Mouse (Mus musculus): ENCODE results near the gene Gpr15. TPM values are rescaled to one million over a fixed set of nuclear protein-coding genes. Genes with fewer than 3 reads are reported as not detected.
A peak's percentile ranks its signal among the peaks of the same experiment; 100 is the strongest.

The Gpr15 gene
- polyA plus RNA-seq, 2 experiments = 0.07 to 0.14 TPM

DNA sequence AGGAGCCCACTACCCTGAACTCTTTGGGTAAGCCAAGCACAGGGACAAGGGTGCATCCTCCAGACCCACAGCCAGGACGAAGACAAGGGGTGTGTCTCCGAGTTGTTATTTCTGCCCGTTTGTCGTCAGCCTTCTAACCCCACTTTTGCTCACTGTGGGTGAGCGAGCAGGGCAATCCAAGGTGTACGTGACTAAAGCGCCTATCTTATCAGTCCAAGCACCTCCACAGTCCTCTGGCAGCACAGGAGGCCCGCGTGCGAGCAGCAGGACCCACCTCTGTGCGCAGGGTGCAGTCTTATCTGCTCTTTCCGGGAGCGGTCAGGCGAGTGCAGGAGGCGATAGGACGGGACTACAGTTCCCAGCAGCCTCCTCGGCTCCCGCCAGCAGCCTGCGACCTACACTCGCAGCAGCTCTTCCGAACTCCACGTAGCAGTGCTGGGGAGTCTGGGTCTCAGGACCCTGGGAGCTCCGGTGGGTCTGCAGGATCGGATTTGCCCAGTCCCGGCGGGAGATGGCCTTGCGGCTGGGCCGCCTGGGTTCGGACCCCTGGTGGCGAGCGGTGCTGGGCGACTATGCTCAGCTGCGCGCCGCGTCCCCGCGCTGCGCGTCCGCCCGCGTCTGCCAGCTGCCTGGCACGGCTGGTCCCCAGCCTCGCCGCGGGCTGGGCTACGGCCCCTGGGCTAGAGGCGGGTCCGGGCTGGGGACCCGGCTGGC, 48.8 kb downstream of the Gpr15 start, which contains the start of gene Cpox:
Cpox (plus strand) TSS at position 376 of the 714 bp plus-strand sequence.
- Histone ChIP-seq H3K27ac (peak within 1 kb of the TSS; percentile 99), H3K9me3 (ENCODE audit: control insufficient read depth, low read length) (no peaks in the 10 kb centered on the region), H3K27me3 (ENCODE audit: control insufficient read depth, insufficient read depth, low read length) (no peaks in the 10 kb centered on the region), H3K9ac (replicated peaks) (peak within 1 kb of the TSS; percentile 100), H3K4me1 (replicated peaks; ENCODE audit: control insufficient read depth in 2 of 2, insufficient read depth in 2 of 2, low read length in 1 of 2) (peaks cover 47 to 50% of the 10 kb centered on the region in 2 experiments), H3K4me3 (ENCODE audit: insufficient read depth in 1 of 2, low read depth in 2 of 2, low read length in 2 of 2) (peak within 1 kb of the TSS; percentile 97), H3K4me2 (ENCODE audit: low read depth) (peak within 1 kb of the TSS; percentile 84), H3K36me3 (replicated peaks; ENCODE audit: control insufficient read depth, insufficient read depth, low read depth) (peaks cover 42% of the 10 kb centered on the region)
- ATAC-seq (ENCODE audit: insufficient read depth) = peak; percentile 96
- under 1% methylated on average over 51 of the region's 51 CpGs for WGBS (ENCODE audit: insufficient replicate concordance)
- TF ChIP-seq EP300 (IDR thresholded peaks at IDR 0.05; ENCODE audit: low read depth) (peak; percentile 100), CTCF (IDR thresholded peaks at IDR 0.05; ENCODE audit: low read depth) (peak; percentile 23)
- peak; percentile 97 for DNase-seq (ENCODE audit: low read depth in 3 of 3, low spot score in 3 of 3)

GRCm38 (mm10) chr16:58669264-58669663, 49.6 kb downstream of the Gpr15 start:
- TF ChIP-seq EP300 (IDR thresholded peaks at IDR 0.05; ENCODE audit: low read depth) = peak; percentile 90
- no peak for TF ChIP-seq CTCF (IDR thresholded peaks at IDR 0.05; ENCODE audit: low read depth)
- peaks cover 45 to 49% of the 10 kb centered on the region in 2 experiments for H3K4me1 ChIP-seq (replicated peaks; ENCODE audit: control insufficient read depth in 2 of 2, insufficient read depth in 2 of 2, low read length in 1 of 2)
- peak; percentile 32 for ATAC-seq (ENCODE audit: insufficient read depth)

DNA sequence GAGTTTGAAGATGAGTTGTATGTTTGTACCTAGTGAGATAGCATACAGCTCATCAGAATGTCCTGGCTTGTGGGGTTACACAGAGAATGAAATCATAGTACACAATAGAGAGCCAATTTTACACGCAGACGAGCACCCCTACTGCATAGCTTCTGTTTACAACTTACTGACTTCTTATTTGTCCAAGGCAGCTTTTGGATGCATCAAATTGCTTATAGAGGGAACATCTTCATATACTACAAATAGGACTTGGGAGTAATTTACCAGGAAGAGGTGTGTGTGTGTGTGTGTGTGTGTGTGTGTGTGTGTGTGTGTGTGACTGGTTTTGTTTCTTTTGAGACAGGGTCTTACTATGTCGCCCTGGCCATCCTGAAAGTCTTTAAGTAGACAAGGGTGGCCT, 50.3 kb downstream of the Gpr15 start:
- peaks cover 45 to 49% of the 10 kb centered on the region in 2 experiments for H3K4me1 ChIP-seq (replicated peaks; ENCODE audit: control insufficient read depth in 2 of 2, insufficient read depth in 2 of 2, low read length in 1 of 2)
- peak overlapping the region; percentile 86 for H3K9ac ChIP-seq (replicated peaks)

More at GRCm38 (mm10) chr16:58669264-58669663, 49.6 kb downstream of the Gpr15 start:
- peak in 2 of 3 experiments; percentile 68 to 75 for DNase-seq (ENCODE audit: low read depth in 3 of 3, low spot score in 3 of 3)
- Histone ChIP-seq H3K27me3 (ENCODE audit: control insufficient read depth, insufficient read depth, low read length) (no peaks in the 10 kb centered on the region), H3K9me3 (ENCODE audit: control insufficient read depth, low read length) (no peaks in the 10 kb centered on the region), H3K9ac (replicated peaks) (peak overlapping the region; percentile 86), H3K4me2 (ENCODE audit: low read depth) (peak overlapping the region; percentile 82), H3K4me3 (ENCODE audit: insufficient read depth in 1 of 2, low read depth in 2 of 2, low read length in 2 of 2) (peak overlapping the region; percentile 66 to 97), H3K36me3 (replicated peaks; ENCODE audit: control insufficient read depth, insufficient read depth, low read depth) (peaks cover 34% of the 10 kb centered on the region), H3K27ac (peak overlapping the region; percentile 99)
- 3% methylated on average over 5 of the region's 5 CpGs for WGBS (ENCODE audit: insufficient replicate concordance)

More for the DNA sequence above, 50.3 kb downstream of the Gpr15 start:
- 43% methylated on average over 3 of the region's 3 CpGs for WGBS (ENCODE audit: insufficient replicate concordance)
- no peaks in the 10 kb centered on the region for H3K9me3 ChIP-seq (ENCODE audit: control insufficient read depth, low read length)
- peak overlapping the region in 1 of 2 experiments; percentile 97; a peak in 2 of 4 replicates for H3K4me3 ChIP-seq (ENCODE audit: insufficient read depth in 1 of 2, low read depth in 2 of 2, low read length in 2 of 2)
- H3K27me3 ChIP-seq (ENCODE audit: control insufficient read depth, insufficient read depth, low read length) = no peaks in the 10 kb centered on the region
- peaks cover 27% of the 10 kb centered on the region for H3K36me3 ChIP-seq (replicated peaks; ENCODE audit: control insufficient read depth, insufficient read depth, low read depth)
- DNase-seq (ENCODE audit: low read depth in 3 of 3, low spot score in 3 of 3) (no peak), ATAC-seq (ENCODE audit: insufficient read depth) (no peak)
- peak overlapping the region; percentile 82 for H3K4me2 ChIP-seq (ENCODE audit: low read depth)
- peak overlapping the region; percentile 99 for H3K27ac ChIP-seq
- TF ChIP-seq EP300 (IDR thresholded peaks at IDR 0.05; ENCODE audit: low read depth) = no peak
- no peak for TF ChIP-seq CTCF (IDR thresholded peaks at IDR 0.05; ENCODE audit: low read depth)

Small RNA genes lying within 50 kb of the gene (microRNA-seq; reads per million reads assigned to microRNA genes)
- not detected for gene Gm27564

Other genes starting within 250 kb of the Gpr15 start
- gene St3gal6, start 194.8 kb downstream of the Gpr15 start, polyA plus RNA-seq (2012; rRNA removed) = 6.7 and 10.4 TPM in 2 replicates
- gene St3gal6, start 194.8 kb downstream of the Gpr15 start, polyA plus RNA-seq (2014; fragmentation: Nextera tagmentation; extraction: Ambion mirVana) = 25.4 and 25.6 TPM in 2 replicates
- not detected in 2 replicates for gene Gm813, start 102.1 kb downstream of the Gpr15 start, polyA plus RNA-seq (2012; rRNA removed)
- not detected in 2 replicates for gene Gm813, start 102.1 kb downstream of the Gpr15 start, polyA plus RNA-seq (2014; fragmentation: Nextera tagmentation; extraction: Ambion mirVana)
- not detected in 2 replicates for gene E330017A01Rik, start 80.3 kb downstream of the Gpr15 start, polyA plus RNA-seq (2012; rRNA removed)
- not detected in 2 replicates for gene E330017A01Rik, start 80.3 kb downstream of the Gpr15 start, polyA plus RNA-seq (2014; fragmentation: Nextera tagmentation; extraction: Ambion mirVana)
- 207 and 272 TPM in 2 replicates for gene Cpox, start 48.8 kb downstream of the Gpr15 start, polyA plus RNA-seq (2012; rRNA removed)
- gene Cpox, start 48.8 kb downstream of the Gpr15 start, polyA plus RNA-seq (2014; fragmentation: Nextera tagmentation; extraction: Ambion mirVana) = 326 and 386 TPM in 2 replicates
- gene Cldnd1, start 8.8 kb upstream of the Gpr15 start, polyA plus RNA-seq (2012; rRNA removed) = 14.1 and 15.4 TPM in 2 replicates
- gene Cldnd1, start 8.8 kb upstream of the Gpr15 start, polyA plus RNA-seq (2014; fragmentation: Nextera tagmentation; extraction: Ambion mirVana) = 30.0 and 31.5 TPM in 2 replicates
- gene Olfr172, start 44.1 kb upstream of the Gpr15 start, polyA plus RNA-seq (2012; rRNA removed) = not detected in 2 replicates
- not detected in 2 replicates for gene Olfr172, start 44.1 kb upstream of the Gpr15 start, polyA plus RNA-seq (2014; fragmentation: Nextera tagmentation; extraction: Ambion mirVana)
- not detected in 2 replicates for gene Olfr173, start 81.2 kb upstream of the Gpr15 start, polyA plus RNA-seq (2012; rRNA removed)
- gene Olfr173, start 81.2 kb upstream of the Gpr15 start, polyA plus RNA-seq (2014; fragmentation: Nextera tagmentation; extraction: Ambion mirVana) = not detected in 2 replicates
- gene Olfr175-ps1, start 107.7 kb upstream of the Gpr15 start, polyA plus RNA-seq (2012; rRNA removed) = not detected in 2 replicates
- not detected in 2 replicates for gene Olfr175-ps1, start 107.7 kb upstream of the Gpr15 start, polyA plus RNA-seq (2014; fragmentation: Nextera tagmentation; extraction: Ambion mirVana)
- not detected in 2 replicates for gene Olfr177, start 155.7 kb upstream of the Gpr15 start, polyA plus RNA-seq (2012; rRNA removed)
- not detected in 2 replicates for gene Olfr177, start 155.7 kb upstream of the Gpr15 start, polyA plus RNA-seq (2014; fragmentation: Nextera tagmentation; extraction: Ambion mirVana)
- not detected in 2 replicates for gene Olfr178, start 173.0 kb upstream of the Gpr15 start, polyA plus RNA-seq (2012; rRNA removed)
- not detected in 2 replicates for gene Olfr178, start 173.0 kb upstream of the Gpr15 start, polyA plus RNA-seq (2014; fragmentation: Nextera tagmentation; extraction: Ambion mirVana)
- not detected in 2 replicates for gene Olfr181, start 209.7 kb upstream of the Gpr15 start, polyA plus RNA-seq (2012; rRNA removed)
- gene Olfr181, start 209.7 kb upstream of the Gpr15 start, polyA plus RNA-seq (2014; fragmentation: Nextera tagmentation; extraction: Ambion mirVana) = not detected in 2 replicates
- gene Olfr180, start 210.3 kb upstream of the Gpr15 start, polyA plus RNA-seq (2012; rRNA removed) = not detected in 2 replicates
- gene Olfr180, start 210.3 kb upstream of the Gpr15 start, polyA plus RNA-seq (2014; fragmentation: Nextera tagmentation; extraction: Ambion mirVana) = not detected in 2 replicates

Measured in liver, embryonic 14.5 days (tissue).